Mouse (Mus musculus) embryonic fibroblast, embryonic 13.5 days (primary cell): ENCODE data around the gene Adat3. TPM values are rescaled to one million over a fixed set of nuclear protein-coding genes. Genes with fewer than 3 reads are reported as not detected.

Experiments used
- H3K27ac ChIP-seq: 2 replicates; pipeline ENCODE4 v1.5.1; 2012; ENCODE audit warnings: low read length, control low read depth, inconsistent platforms; ENCODE audit not compliant: insufficient read depth
- H3K4me1 ChIP-seq: 2 replicates; pipeline ENCODE4 v1.6.1; 2011; ENCODE audit warnings: low read length; ENCODE audit not compliant: control insufficient read depth, insufficient read depth
- H3K4me3 ChIP-seq: 2 replicates; pipeline ENCODE4 v1.5.1; 2011; ENCODE audit warnings: mild to moderate bottlenecking, control low read depth, low read length; ENCODE audit not compliant: insufficient read depth
- CTCF ChIP-seq: IDR thresholded peaks from 2 replicates; pipeline ENCODE4 v1.5.1; 2011; ENCODE audit warnings: mild to moderate bottlenecking, control low read depth, low read length, moderate library complexity, borderline replicate concordance; ENCODE audit not compliant: insufficient read depth
- POLR2A ChIP-seq: IDR thresholded peaks from 2 replicates; pipeline ENCODE4 v1.6.1; 2011; ENCODE audit warnings: low read depth, mild to moderate bottlenecking, control low read depth, low read length, moderate library complexity
- polyA plus RNA-seq: library from polyadenylated mRNA; stranded (reverse); fragments of >200 nt; gene quantifications from 2 replicates; pipeline ENCODE4 v1.2.4, GENCODE M21; 2011; ENCODE audit warnings: low read depth; ENCODE audit not compliant: missing spikeins, insufficient read length

Adat3 gene
- polyA plus RNA-seq, 1 experiment = 2.9 TPM

- H3K4me1 ChIP-seq = no peaks in the 10 kb centered on the region
- TF ChIP-seq CTCF = no peak
- TF ChIP-seq POLR2A = peak; percentile 86
- peak within 1 kb of the TSS; percentile 99 for H3K4me3 ChIP-seq
- H3K27ac ChIP-seq = peak within 1 kb of the TSS; percentile 92
These were observed 25.2 kb upstream of the Adat3 start, which contains the start of gene Klf16 for GRCm38 (mm10) chr10:80577195-80578130. Gene Klf16 (minus strand): TSS chr10:80577321.

- peak; percentile 57; the same call in 1 of the 2 replicates for TF ChIP-seq CTCF
- TF ChIP-seq POLR2A = peak; percentile 42
- peak overlapping the region; percentile 28 for H3K4me3 ChIP-seq
- H3K27ac ChIP-seq = peak overlapping the region; percentile 92
- H3K4me1 ChIP-seq = no peaks in the 10 kb centered on the region
These were observed 24.4 kb upstream of the Adat3 start for GRCm38 (mm10) chr10:80578131-80578750.

GRCm38 (mm10) chr10:80578911-80579310, 23.8 kb upstream of the Adat3 start:
- H3K27ac ChIP-seq = peak overlapping the region; percentile 92; the same call in 1 of the 2 replicates
- peak; percentile 47; the same call in 1 of the 2 replicates for TF ChIP-seq CTCF
- no peak for TF ChIP-seq POLR2A
- H3K4me3 ChIP-seq = 0 out of 2 replicates have a peak overlapping the region, but pooled peaks have one; percentile 3
- H3K4me1 ChIP-seq = no peaks in the 10 kb centered on the region

DNA sequence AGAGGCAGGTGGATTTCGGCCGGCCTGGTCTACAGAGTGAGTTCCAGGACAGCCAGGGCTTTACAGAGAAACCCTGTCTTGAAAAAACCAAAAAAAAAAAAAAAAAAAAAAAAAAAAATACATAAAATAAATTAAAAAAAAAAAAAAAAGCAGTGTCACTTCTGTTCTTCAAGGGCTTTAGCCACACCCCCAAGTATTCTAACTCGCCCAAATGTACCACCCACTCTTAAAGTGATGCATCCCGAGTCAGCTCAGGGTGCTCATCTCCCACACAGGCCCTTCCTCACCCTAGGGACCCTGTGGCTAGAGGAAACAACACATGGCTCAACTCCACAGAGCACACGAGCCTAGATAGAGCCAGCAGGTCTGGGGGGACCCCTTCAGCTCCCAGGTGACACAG, 19.6 kb upstream of the Adat3 start:
- no peak for TF ChIP-seq CTCF
- TF ChIP-seq POLR2A = no peak
- H3K4me1 ChIP-seq = no peaks in the 10 kb centered on the region
- no peak overlapping the region for H3K27ac ChIP-seq
- no peak overlapping the region for H3K4me3 ChIP-seq

DNA sequence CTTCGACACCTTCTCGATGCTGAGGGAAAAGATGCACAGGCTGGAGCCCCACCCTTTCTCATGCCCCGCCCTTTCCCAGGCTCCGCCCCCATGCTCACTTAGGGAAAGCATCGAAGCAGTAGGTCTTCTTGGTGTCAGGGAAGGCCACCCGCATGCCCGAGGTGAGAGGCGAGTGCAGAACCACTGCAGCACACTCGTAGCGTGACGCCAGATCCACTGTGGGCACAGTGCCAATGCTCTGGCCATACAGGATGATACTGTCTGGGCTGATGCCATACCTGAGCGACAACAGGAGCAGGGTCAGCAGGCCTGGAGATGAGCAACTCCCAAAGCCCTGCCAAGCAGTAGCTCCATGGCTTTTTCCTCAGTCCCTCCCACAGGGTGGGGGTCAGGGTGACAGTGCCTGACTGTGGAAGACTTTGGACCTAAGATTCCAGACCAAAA, 18.6 kb upstream of the Adat3 start:
- Histone ChIP-seq H3K4me1 (0 out of 2 replicates have a peak, but pooled peaks cover 2% of the 10 kb centered on the region), H3K4me3 (no peak overlapping the region), H3K27ac (no peak overlapping the region)
- no peak for TF ChIP-seq POLR2A
- no peak for TF ChIP-seq CTCF

DNA sequence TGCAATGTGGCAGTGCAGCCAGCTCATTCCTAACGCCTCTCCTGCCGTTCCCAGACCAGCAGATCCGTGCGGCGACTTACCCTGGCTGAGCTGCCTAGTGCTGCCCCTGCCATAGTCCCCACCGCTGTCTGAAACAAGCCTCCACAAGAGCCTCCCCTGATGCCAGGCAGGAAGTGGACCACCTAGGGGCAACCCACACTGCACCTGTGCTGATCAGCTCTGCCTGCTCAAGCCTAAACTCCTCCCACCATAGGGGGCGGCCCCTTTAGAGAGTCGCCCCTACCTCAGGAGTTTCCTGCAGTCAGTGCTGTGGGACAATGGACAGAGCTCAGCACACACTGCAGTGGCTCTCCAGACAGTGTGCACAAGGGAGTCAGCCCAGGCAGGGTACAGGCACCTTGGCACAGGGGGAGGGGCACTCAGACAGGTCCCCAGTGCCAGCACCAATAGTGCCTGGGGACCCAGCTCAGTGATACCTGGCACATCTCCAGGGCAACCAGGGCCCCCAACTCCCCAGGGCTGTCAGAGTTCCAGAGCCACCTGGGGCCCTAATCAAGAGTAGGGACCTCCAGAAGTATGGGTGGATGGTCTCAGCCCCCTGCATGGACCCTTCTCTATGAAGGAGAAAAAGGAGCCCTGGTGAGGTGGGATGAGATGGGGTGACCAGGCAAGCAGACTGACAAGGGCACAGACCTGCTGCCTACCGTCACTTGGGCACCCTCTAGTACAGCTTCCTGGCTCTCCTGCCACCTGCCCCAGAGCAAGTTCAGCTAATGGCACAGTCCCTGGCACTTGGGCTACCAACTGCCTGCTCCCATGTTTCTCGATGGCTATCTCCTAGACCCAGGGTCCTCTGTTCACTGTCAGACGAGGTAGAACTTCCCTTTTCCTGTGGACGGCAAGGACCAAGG, 17.8 kb upstream of the Adat3 start:
- TF ChIP-seq CTCF (no peak), POLR2A (no peak)
- H3K4me1 ChIP-seq = 0 out of 2 replicates have a peak, but pooled peaks cover 2% of the 10 kb centered on the region
- H3K4me3 ChIP-seq = no peak overlapping the region
- H3K27ac ChIP-seq = no peak overlapping the region

DNA sequence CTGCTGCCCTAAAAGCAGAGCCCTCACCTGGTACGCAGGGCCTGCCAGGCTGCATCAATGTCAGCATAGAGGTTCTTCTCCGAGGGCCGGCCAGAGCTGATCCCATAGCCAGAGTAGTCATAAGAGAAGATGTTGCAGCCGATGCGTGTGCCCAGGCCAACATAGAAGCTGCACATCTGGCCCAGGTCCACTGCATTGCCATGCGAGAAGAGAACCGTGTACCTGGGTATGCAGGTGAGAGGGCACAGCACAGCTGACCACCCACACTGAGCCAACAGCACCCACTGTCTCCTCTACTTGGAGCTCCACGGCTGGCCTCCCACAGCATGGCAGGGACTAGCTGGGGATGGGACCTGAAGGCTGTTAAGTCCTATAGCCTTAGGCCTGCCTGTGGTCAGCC, 17.1 kb upstream of the Adat3 start:
- Histone ChIP-seq H3K4me1 (0 out of 2 replicates have a peak, but pooled peaks cover 2% of the 10 kb centered on the region), H3K4me3 (no peak overlapping the region), H3K27ac (no peak overlapping the region)
- TF ChIP-seq CTCF = no peak
- no peak for TF ChIP-seq POLR2A

GRCm38 (mm10) chr10:80586407-80587304, 16.0 kb upstream of the Adat3 start:
- no peak overlapping the region for H3K4me3 ChIP-seq
- TF ChIP-seq CTCF (no peak), POLR2A (no peak)
- H3K4me1 ChIP-seq = 0 out of 2 replicates have a peak, but pooled peaks cover 2% of the 10 kb centered on the region
- no peak overlapping the region for H3K27ac ChIP-seq
